Mouse (Mus musculus) heart, adult 2 months (tissue): ENCODE data around the gene Kirrel3.

Experiments used
- CTCF ChIP-seq: fragments of 200-600 bp; IDR thresholded peaks from 2 replicates; pipeline ENCODE4 v1.8.1; 2022; ENCODE audit warnings: antibody characterized with exemption, mild to moderate bottlenecking, moderate library complexity
- POLR2A ChIP-seq: fragments of 200-500 bp; IDR thresholded peaks from 2 replicates; pipeline ENCODE4 v1.6.1; 2011; ENCODE audit warnings: mild to moderate bottlenecking, low read depth, low read length, control low read depth; ENCODE audit not compliant: insufficient read depth

GRCm38 (mm10) chr9:34825402-34826008 is 339.8 kb downstream of the Kirrel3 start:
- TF ChIP-seq CTCF: no peak
- no peak for TF ChIP-seq POLR2A
